Mouse (Mus musculus): ENCODE data around the gene Rap2b.
A peak's percentile ranks its signal among the peaks of the same experiment; 100 is the strongest.

The Rap2b gene

GRCm38 (mm10) chr3:61376001-61376400 is 14.6 kb downstream of the Rap2b start:
- no peak for DNase-seq (ENCODE audit: low read depth, low spot score)

- no peak for DNase-seq (ENCODE audit: low read depth, low spot score)
Measured at GRCm38 (mm10) chr3:61386368-61386767, 24.9 kb downstream of the Rap2b start.

GRCm38 (mm10) chr3:61391564-61391963 is 30.1 kb downstream of the Rap2b start:
- no peak for DNase-seq (ENCODE audit: low read depth, low spot score)

GRCm38 (mm10) chr3:61392881-61393280 is 31.4 kb downstream of the Rap2b start:
- no peak for DNase-seq (ENCODE audit: low read depth, low spot score)

- DNase-seq (ENCODE audit: low read depth, low spot score): no peak
Measured at GRCm38 (mm10) chr3:61393520-61393919, 32.1 kb downstream of the Rap2b start.

- no peak for DNase-seq (ENCODE audit: low read depth, low spot score)
Measured at GRCm38 (mm10) chr3:61395382-61395781, 33.9 kb downstream of the Rap2b start.

- peak; percentile 21 for DNase-seq (ENCODE audit: low read depth, low spot score)
Measured at GRCm38 (mm10) chr3:61396728-61397127, 35.3 kb downstream of the Rap2b start.

- no peak for DNase-seq (ENCODE audit: low read depth, low spot score)
Measured at GRCm38 (mm10) chr3:61400823-61401387, 39.5 kb downstream of the Rap2b start.

GRCm38 (mm10) chr3:61406921-61407320 is 45.5 kb downstream of the Rap2b start:
- DNase-seq (ENCODE audit: low read depth, low spot score): no peak

- DNase-seq (ENCODE audit: low read depth, low spot score): no peak
Measured at GRCm38 (mm10) chr3:61409683-61410082, 48.2 kb downstream of the Rap2b start.

GRCm38 (mm10) chr3:61415883-61416282 is 54.4 kb downstream of the Rap2b start:
- DNase-seq (ENCODE audit: low read depth, low spot score): no peak
